Mouse (Mus musculus): ENCODE results near the gene Card11.

Card11 gene

GRCm38 (mm10) chr5:140985311-140986050 is 14.9 kb downstream of the Card11 start:
- no peak for DNase-seq

DNA sequence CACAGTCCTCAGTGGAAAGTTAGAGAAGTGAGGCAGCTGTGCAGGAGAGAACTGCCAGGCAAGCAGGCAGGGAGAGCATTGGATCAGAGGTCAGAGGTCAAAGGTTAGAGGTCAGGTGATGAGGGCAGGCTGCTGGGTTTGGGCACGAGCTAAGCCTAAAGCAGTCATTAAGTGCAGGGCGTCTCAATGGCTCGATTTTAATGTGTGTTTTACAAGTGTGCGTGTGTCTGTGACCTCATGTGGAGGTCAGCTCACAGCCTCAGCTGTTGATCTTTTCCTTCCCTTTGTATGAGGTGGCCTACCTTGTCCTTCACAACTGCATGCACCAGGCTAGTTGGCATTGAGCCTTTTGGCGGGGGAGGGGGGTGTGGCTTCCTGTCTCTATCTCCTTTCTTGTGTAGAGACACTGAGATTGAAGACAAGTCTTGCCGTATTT is 19.0 kb downstream of the Card11 start:
- DNase-seq = peak; percentile 35

DNA sequence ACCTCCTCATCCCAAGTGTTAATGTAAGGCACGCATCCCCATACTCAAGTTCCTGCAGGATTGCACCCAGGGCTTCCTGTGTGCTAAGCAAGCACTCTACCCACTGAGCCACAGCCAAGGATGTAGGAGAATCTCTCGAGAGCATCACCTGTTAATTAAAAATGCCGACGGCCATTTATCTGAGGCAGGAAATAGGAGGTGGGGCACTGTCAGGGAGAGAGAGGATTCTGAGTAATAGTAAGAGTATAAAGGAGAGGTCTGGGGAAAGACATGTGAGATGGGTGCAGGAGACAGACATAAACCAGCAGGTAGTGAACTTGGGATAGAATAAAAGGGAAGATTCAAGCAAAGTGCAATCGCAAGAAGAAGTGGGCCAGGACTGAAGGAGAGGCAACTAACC is 19.6 kb downstream of the Card11 start:
- no peak for DNase-seq

DNA sequence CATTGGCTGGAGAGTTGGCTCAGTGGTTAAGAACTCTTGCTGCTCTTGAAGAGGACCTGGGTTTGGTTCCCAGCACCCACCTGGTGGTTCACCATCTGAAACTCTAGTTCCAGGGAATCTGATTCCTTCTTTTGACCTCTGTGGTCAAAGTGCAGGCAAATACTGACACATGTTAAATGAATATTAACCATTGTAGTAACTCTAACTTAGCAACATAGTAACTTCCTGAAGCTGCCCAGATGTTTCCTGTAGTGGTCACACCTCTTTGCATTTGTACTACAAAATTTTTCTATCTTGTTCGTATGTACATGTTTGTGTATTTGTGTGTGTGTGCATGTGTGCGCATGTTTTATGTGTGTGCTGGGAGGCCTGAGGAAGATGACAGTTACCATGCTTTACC is 20.3 kb downstream of the Card11 start:
- DNase-seq = no peak

- peak; percentile 48 for DNase-seq
Measured at GRCm38 (mm10) chr5:140962945-140963344, 37.4 kb downstream of the Card11 start.

GRCm38 (mm10) chr5:140960732-140961131 is 39.6 kb downstream of the Card11 start:
- no peak for DNase-seq

GRCm38 (mm10) chr5:140959160-140959559 is 41.2 kb downstream of the Card11 start:
- DNase-seq = no peak

DNA sequence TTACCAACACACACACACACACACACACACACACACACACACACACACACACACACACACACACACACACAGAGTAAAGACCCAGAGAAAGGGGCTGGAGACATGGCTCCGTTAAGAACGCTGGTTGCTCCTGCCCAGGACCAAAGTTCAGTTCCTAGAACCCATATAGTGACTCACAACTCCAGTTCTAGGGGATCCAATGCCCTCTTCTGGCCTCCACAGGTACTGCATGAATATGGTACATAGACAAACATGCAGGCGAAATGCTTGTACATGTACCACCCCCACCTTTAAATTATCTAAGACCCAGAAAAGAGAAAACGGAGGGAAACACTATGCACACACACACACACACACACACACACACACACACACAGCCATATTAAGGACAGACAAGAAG is 43.3 kb downstream of the Card11 start:
- peak; percentile 24 for DNase-seq

DNA sequence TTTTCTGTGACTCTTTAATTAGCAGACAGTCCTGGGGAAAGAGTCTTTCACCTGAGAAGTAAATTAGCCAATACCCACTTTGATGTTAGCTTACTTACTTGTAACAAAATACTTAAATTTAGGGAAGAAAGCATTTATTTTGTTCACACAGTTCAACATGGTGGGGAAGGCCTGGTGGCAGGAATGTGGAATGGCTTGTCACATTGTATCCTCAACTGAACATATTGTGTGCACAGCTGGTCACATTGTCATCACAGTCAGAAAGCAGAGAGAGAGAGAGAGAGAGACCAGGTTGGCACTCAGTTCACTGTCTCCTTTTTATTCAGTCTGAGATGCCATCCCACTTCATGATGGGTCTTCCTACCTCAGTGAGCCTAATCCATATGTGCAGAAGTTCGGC is 44.7 kb downstream of the Card11 start:
- DNase-seq = no peak

- DNase-seq = peak; percentile 7
Measured at GRCm38 (mm10) chr5:140951801-140952200, 48.6 kb downstream of the Card11 start.

GRCm38 (mm10) chr5:140948009-140948408 is 52.4 kb downstream of the Card11 start:
- DNase-seq = peak; percentile 55

- DNase-seq = no peak
Measured at GRCm38 (mm10) chr5:140946034-140946433, 54.3 kb downstream of the Card11 start.

DNA sequence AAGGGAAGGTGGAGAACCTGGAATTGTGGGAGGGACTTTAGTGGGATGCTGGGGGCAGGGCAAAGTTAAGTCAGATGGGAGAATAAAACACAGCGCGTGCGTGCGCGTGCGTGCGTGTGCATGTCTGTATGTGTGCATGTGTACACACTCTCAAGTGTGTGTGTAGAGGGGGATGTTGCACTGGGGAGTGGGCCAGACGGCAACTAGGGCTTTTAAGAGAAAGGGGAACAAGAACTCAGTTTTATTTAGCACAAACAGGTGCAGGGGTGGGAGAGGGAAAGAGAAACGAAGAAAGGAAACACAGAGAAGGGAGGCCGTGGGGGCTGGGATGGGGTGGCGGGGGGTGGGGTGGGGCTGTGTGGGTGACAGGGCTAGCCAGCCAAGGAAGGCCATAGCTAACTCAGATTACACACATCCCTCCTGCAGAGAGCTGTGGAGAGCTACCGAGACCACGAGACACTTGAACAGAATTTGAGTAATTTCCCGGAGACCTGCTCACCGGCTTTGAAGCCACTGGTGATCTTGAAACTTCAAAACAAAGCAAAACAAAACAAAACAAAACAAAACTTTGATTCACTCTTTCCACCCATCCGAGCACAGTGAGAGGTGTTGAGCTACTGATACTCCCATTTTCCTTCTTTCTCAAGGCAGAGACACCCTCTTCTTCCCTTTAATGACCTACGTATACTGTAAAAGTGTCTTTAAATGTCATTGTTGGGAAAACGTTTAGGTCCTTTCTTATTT is 55.8 kb downstream of the Card11 start:
- DNase-seq = peak; percentile 7

DNA sequence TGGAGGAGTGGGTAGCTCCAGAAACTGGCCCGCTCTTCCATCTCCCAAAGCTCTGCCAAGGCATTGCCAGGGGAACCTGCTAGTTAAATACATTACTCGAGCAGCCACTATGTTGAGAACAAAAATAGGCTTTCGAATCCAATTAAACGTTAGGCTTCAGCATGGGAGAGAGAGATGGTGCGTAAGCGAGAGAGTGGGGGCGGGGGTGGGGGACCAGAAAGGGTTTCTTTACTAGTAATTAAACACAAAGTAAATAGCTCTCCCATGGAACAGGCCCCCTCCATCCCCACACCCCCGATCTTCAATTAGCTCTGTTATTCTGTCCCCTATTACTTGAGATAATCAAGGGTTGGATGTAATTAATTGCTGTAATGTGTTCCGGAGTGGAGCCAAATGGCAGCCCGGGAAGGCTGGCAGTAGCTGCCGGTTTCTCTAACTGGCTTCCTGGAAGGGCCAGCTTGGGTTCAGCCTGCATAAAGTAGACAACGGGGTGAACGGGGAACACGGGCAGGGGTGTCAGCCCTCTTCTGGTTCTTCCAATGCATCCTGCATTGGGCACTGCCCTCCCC is 59.4 kb downstream of the Card11 start:
- DNase-seq = no peak

GRCm38 (mm10) chr5:140940257-140940922 is 60.0 kb downstream of the Card11 start:
- no peak for DNase-seq

DNA sequence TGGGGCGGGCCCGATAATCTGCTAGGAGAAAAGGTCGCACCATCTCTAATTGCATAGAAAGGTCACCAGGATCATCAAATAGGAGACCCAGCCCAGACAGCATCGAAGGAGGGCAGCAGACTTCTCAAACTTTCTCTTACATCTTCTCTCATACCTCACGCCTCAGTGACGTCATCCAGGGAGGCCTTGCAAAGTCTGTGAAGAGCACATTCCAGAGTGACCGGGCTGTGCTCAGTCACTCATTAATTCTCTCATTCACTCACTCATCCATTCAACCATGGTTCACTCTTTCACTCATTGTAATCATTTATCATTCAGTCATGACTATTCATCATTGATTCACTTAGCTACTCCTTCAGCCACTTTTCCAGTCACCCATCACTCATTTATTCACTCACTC is 63.6 kb downstream of the Card11 start:
- DNase-seq = no peak

- no peak for DNase-seq
Measured at GRCm38 (mm10) chr5:140935848-140936247, 64.5 kb downstream of the Card11 start.

DNA sequence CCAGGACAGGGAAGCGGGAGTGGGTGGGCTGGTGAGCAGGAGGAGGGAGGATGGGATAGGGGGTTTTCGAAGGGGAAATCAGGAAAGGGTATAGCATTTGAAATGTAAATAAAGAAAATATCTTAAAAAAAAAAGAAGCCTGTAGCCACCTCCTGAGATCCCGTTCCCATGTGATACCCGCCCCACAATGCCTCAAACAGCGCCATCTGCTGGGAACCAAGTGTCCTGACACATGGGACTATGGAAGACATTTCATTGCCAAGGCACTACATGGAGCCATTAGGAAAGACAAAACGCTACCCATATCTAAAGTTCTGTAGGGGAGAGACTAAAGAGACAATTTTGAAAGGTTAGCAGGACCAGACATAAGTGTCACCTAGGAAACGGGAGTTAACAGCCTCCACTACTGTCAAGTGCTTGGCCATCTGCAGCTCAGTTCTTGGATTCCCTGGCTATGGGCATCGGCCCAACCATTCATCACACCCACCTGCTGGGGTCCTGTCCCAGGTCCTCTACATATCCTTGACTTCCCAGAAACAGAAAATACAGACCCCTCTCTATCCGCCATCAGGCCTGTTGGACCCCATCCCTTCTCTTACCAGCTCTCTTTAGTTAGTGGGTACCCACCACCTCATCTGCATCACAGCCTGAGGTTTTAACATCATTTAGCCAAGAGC is 65.6 kb downstream of the Card11 start:
- DNase-seq = no peak

GRCm38 (mm10) chr5:140931523-140932229 is 68.7 kb downstream of the Card11 start:
- DNase-seq = no peak

GRCm38 (mm10) chr5:140918519-140918918 is 81.9 kb downstream of the Card11 start:
- no peak for DNase-seq

GRCm38 (mm10) chr5:140917807-140918206 is 82.6 kb downstream of the Card11 start:
- DNase-seq = no peak

GRCm38 (mm10) chr5:140910841-140911240 is 89.5 kb downstream of the Card11 start:
- no peak for DNase-seq
